Mouse (Mus musculus): ENCODE results near the gene Galnt17. TPM values are rescaled to one million over a fixed set of nuclear protein-coding genes. Genes with fewer than 3 reads are reported as not detected.

Galnt17 gene
- polyA plus RNA-seq, 1 experiment from 2014 or later: 0.08 TPM

GRCm38 (mm10) chr5:131229744-131230143 lies 78.6 kb downstream of the Galnt17 start:
- no peaks in the 10 kb centered on the region for H3K27me3 ChIP-seq (ENCODE audit: control insufficient read depth, insufficient read depth, low read depth, low read length)
- no peak overlapping the region for H3K4me2 ChIP-seq (ENCODE audit: low read depth, low read length)
- 60% methylated on average over 10 of the region's 10 CpGs for WGBS (ENCODE audit: insufficient replicate concordance)
- no peak overlapping the region for H3K4me3 ChIP-seq (ENCODE audit: low read depth, low read length)
- H3K27ac ChIP-seq (ENCODE audit: low read length): no peak overlapping the region
- no peaks in the 10 kb centered on the region for H3K9me3 ChIP-seq (replicated peaks; ENCODE audit: control insufficient read depth, low read length)
- H3K9ac ChIP-seq (ENCODE audit: low read depth, low read length): no peak overlapping the region
- no peaks in the 10 kb centered on the region for H3K4me1 ChIP-seq (ENCODE audit: control insufficient read depth, low read depth, low read length)
- ATAC-seq (ENCODE audit: low read depth): no peak
- H3K36me3 ChIP-seq (ENCODE audit: control insufficient read depth, insufficient read depth): no peaks in the 10 kb centered on the region

DNA sequence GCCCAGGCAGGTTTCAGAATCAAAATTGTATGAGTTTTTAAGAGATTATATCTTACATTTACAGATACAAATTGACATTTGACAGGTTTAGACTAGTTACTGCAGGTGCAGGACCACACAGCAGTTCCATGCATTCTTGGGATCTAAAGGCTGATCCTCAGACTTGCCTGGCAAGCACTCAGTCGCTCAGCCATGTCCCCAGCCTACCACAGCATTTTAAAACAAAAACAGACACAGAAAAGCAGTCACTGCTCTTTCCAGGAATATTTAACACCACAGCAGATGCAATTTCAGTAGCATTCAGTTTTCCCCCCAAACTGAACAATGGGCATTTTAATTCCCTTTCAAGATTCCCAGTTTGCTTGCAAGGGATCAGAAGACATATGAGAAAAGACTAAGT lies 84.9 kb downstream of the Galnt17 start:
- no peaks in the 10 kb centered on the region for H3K36me3 ChIP-seq (ENCODE audit: control insufficient read depth, insufficient read depth)
- H3K27ac ChIP-seq (ENCODE audit: low read length): no peak overlapping the region
- no peaks in the 10 kb centered on the region for H3K27me3 ChIP-seq (ENCODE audit: control insufficient read depth, insufficient read depth, low read depth, low read length)
- WGBS (ENCODE audit: insufficient replicate concordance): 71% methylated on average over 1 of the region's 1 CpGs
- ATAC-seq (ENCODE audit: low read depth): no peak
- H3K9me3 ChIP-seq (replicated peaks; ENCODE audit: control insufficient read depth, low read length): no peaks in the 10 kb centered on the region; the same call in 1 of the 2 replicates
- H3K4me2 ChIP-seq (ENCODE audit: low read depth, low read length): no peak overlapping the region
- H3K4me3 ChIP-seq (ENCODE audit: low read depth, low read length): no peak overlapping the region
- H3K4me1 ChIP-seq (ENCODE audit: control insufficient read depth, low read depth, low read length): no peaks in the 10 kb centered on the region
- H3K9ac ChIP-seq (ENCODE audit: low read depth, low read length): no peak overlapping the region

GRCm38 (mm10) chr5:131222498-131223244 lies 85.6 kb downstream of the Galnt17 start:
- no peaks in the 10 kb centered on the region for H3K36me3 ChIP-seq (ENCODE audit: control insufficient read depth, insufficient read depth)
- no peaks in the 10 kb centered on the region for H3K27me3 ChIP-seq (ENCODE audit: control insufficient read depth, insufficient read depth, low read depth, low read length)
- ATAC-seq (ENCODE audit: low read depth): no peak
- no peaks in the 10 kb centered on the region; the same call in 1 of the 2 replicates for H3K9me3 ChIP-seq (replicated peaks; ENCODE audit: control insufficient read depth, low read length)
- H3K9ac ChIP-seq (ENCODE audit: low read depth, low read length): no peak overlapping the region
- H3K27ac ChIP-seq (ENCODE audit: low read length): no peak overlapping the region
- H3K4me3 ChIP-seq (ENCODE audit: low read depth, low read length): no peak overlapping the region
- WGBS (ENCODE audit: insufficient replicate concordance): 66% methylated on average over 10 of the region's 10 CpGs
- no peak overlapping the region for H3K4me2 ChIP-seq (ENCODE audit: low read depth, low read length)
- no peaks in the 10 kb centered on the region for H3K4me1 ChIP-seq (ENCODE audit: control insufficient read depth, low read depth, low read length)

GRCm38 (mm10) chr5:131218221-131218620 lies 90.1 kb downstream of the Galnt17 start:
- Histone ChIP-seq H3K9me3 (replicated peaks; ENCODE audit: control insufficient read depth, low read length) (no peaks in the 10 kb centered on the region; the same call in 1 of the 2 replicates), H3K9ac (ENCODE audit: low read depth, low read length) (no peak overlapping the region), H3K4me2 (ENCODE audit: low read depth, low read length) (no peak overlapping the region), H3K4me3 (ENCODE audit: low read depth, low read length) (no peak overlapping the region), H3K4me1 (ENCODE audit: control insufficient read depth, low read depth, low read length) (no peaks in the 10 kb centered on the region), H3K27ac (ENCODE audit: low read length) (no peak overlapping the region), H3K36me3 (ENCODE audit: control insufficient read depth, insufficient read depth) (no peaks in the 10 kb centered on the region), H3K27me3 (ENCODE audit: control insufficient read depth, insufficient read depth, low read depth, low read length) (no peaks in the 10 kb centered on the region)
- 50% methylated on average over 3 of the region's 3 CpGs for WGBS (ENCODE audit: insufficient replicate concordance)
- no peak for ATAC-seq (ENCODE audit: low read depth)

DNA sequence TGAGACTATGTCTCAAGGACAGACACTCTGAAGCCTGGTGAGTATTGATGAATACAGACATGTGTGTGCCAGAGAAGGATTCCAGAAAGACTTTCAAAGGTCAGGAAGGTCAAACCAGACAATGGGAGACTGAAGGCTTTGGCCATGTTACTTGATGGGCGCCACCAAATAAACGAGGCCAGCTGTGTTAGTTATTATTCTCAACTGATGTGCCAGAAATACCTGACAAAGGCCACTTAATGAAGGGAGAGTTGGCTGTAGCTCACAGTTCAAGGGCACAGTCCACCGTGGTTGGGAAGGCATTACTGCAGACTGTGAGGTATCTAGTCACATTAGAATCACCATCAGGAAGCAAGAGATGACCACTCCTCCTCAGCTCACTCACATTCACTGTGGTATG lies 96.7 kb downstream of the Galnt17 start:
- 46% methylated on average over 3 of the region's 3 CpGs for WGBS (ENCODE audit: insufficient replicate concordance)
- Histone ChIP-seq H3K36me3 (ENCODE audit: control insufficient read depth, insufficient read depth) (no peaks in the 10 kb centered on the region), H3K4me2 (ENCODE audit: low read depth, low read length) (no peak overlapping the region), H3K9me3 (replicated peaks; ENCODE audit: control insufficient read depth, low read length) (no peaks in the 10 kb centered on the region), H3K4me1 (ENCODE audit: control insufficient read depth, low read depth, low read length) (no peaks in the 10 kb centered on the region), H3K27ac (ENCODE audit: low read length) (no peak overlapping the region), H3K27me3 (ENCODE audit: control insufficient read depth, insufficient read depth, low read depth, low read length) (no peaks in the 10 kb centered on the region), H3K4me3 (ENCODE audit: low read depth, low read length) (no peak overlapping the region), H3K9ac (ENCODE audit: low read depth, low read length) (no peak overlapping the region)
- no peak for ATAC-seq (ENCODE audit: low read depth)

GRCm38 (mm10) chr5:131201146-131201545 lies 107.2 kb downstream of the Galnt17 start:
- 34% methylated on average over 2 of the region's 2 CpGs for WGBS (ENCODE audit: insufficient replicate concordance)
- H3K4me2 ChIP-seq (ENCODE audit: low read depth, low read length): no peak overlapping the region
- no peak for ATAC-seq (ENCODE audit: low read depth)
- no peaks in the 10 kb centered on the region for H3K4me1 ChIP-seq (ENCODE audit: control insufficient read depth, low read depth, low read length)
- H3K27me3 ChIP-seq (ENCODE audit: control insufficient read depth, insufficient read depth, low read depth, low read length): no peaks in the 10 kb centered on the region
- H3K36me3 ChIP-seq (ENCODE audit: control insufficient read depth, insufficient read depth): no peaks in the 10 kb centered on the region
- H3K4me3 ChIP-seq (ENCODE audit: low read depth, low read length): no peak overlapping the region
- no peaks in the 10 kb centered on the region for H3K9me3 ChIP-seq (replicated peaks; ENCODE audit: control insufficient read depth, low read length)
- H3K27ac ChIP-seq (ENCODE audit: low read length): no peak overlapping the region
- no peak overlapping the region for H3K9ac ChIP-seq (ENCODE audit: low read depth, low read length)

- Histone ChIP-seq H3K9ac (ENCODE audit: low read depth, low read length) (no peak overlapping the region), H3K4me2 (ENCODE audit: low read depth, low read length) (no peak overlapping the region), H3K4me1 (ENCODE audit: control insufficient read depth, low read depth, low read length) (no peaks in the 10 kb centered on the region), H3K36me3 (ENCODE audit: control insufficient read depth, insufficient read depth) (no peaks in the 10 kb centered on the region), H3K27ac (ENCODE audit: low read length) (no peak overlapping the region), H3K4me3 (ENCODE audit: low read depth, low read length) (no peak overlapping the region), H3K9me3 (replicated peaks; ENCODE audit: control insufficient read depth, low read length) (no peaks in the 10 kb centered on the region), H3K27me3 (ENCODE audit: control insufficient read depth, insufficient read depth, low read depth, low read length) (no peaks in the 10 kb centered on the region)
- 34% methylated on average over 3 of the region's 3 CpGs for WGBS (ENCODE audit: insufficient replicate concordance)
- ATAC-seq (ENCODE audit: low read depth): no peak
These were observed 116.0 kb downstream of the Galnt17 start for GRCm38 (mm10) chr5:131192311-131192710.

DNA sequence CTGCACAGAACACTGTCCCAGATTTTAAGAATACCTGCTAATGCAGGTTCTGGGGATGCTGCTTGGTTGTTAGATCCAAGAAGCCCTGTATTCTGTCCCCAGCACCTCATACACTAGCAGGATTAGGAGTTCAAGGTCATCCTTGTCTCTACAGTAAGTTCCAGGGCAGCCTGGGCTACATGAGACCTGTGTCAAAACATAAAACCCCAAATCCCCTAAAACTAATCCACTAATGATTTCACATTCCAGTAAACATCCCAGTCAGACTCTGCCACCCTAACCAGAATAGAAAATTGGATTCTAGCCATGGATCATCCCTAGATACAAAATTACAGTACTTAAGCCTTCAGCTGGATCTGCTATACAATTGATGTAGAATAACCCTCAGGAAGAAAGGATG lies 123.7 kb downstream of the Galnt17 start:
- Histone ChIP-seq H3K27me3 (ENCODE audit: control insufficient read depth, insufficient read depth, low read depth, low read length) (no peaks in the 10 kb centered on the region), H3K4me1 (ENCODE audit: control insufficient read depth, low read depth, low read length) (no peaks in the 10 kb centered on the region), H3K4me2 (ENCODE audit: low read depth, low read length) (no peak overlapping the region), H3K36me3 (ENCODE audit: control insufficient read depth, insufficient read depth) (no peaks in the 10 kb centered on the region), H3K4me3 (ENCODE audit: low read depth, low read length) (no peak overlapping the region), H3K9me3 (replicated peaks; ENCODE audit: control insufficient read depth, low read length) (no peaks in the 10 kb centered on the region; the same call in 1 of the 2 replicates), H3K27ac (ENCODE audit: low read length) (no peak overlapping the region), H3K9ac (ENCODE audit: low read depth, low read length) (no peak overlapping the region)
- no peak for ATAC-seq (ENCODE audit: low read depth)

DNA sequence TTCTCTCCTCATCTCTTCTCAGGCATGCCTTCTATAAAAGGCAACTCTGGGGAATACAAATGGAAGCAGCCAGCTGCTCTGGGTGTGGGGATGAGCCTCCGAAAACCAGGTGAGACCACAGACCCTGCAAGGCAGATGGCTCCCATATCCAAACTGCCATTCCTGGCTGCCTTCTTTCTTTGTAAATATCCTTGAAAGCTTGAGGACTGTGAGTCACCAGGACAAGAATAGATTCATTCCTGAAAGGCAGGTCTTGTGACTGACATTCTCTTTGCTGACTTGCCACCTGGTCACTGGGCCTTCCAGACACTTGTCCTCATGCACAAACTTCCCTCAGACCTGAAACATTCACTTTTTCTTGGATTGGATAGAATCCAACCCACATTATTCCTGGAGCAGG lies 127.1 kb downstream of the Galnt17 start:
- ATAC-seq (ENCODE audit: low read depth): no peak
- H3K4me1 ChIP-seq (ENCODE audit: control insufficient read depth, low read depth, low read length): no peaks in the 10 kb centered on the region
- H3K9ac ChIP-seq (ENCODE audit: low read depth, low read length): no peak overlapping the region
- H3K27me3 ChIP-seq (ENCODE audit: control insufficient read depth, insufficient read depth, low read depth, low read length): no peaks in the 10 kb centered on the region
- H3K4me2 ChIP-seq (ENCODE audit: low read depth, low read length): no peak overlapping the region
- H3K36me3 ChIP-seq (ENCODE audit: control insufficient read depth, insufficient read depth): no peaks in the 10 kb centered on the region
- 38% methylated on average over 1 of the region's 1 CpGs for WGBS (ENCODE audit: insufficient replicate concordance)
- H3K4me3 ChIP-seq (ENCODE audit: low read depth, low read length): no peak overlapping the region
- no peaks in the 10 kb centered on the region; the same call in 1 of the 2 replicates for H3K9me3 ChIP-seq (replicated peaks; ENCODE audit: control insufficient read depth, low read length)
- H3K27ac ChIP-seq (ENCODE audit: low read length): no peak overlapping the region

Data from liver, embryonic 16.5 days (tissue).